Mouse (Mus musculus) right cerebral cortex, postnatal 10 days (tissue): ENCODE measurements at regions not wholly inside any gene's neighbourhood (a gene's known extent, or its start where the extent isn't known, plus 50 kb on each side); places are given as distances from the start of the nearest gene placed in this dataset.
"Not testable (repeated sequence)": the region's sequence is repeated elsewhere in the genome, so short reads cannot be mapped to it uniquely, and the experiment has no call there.

Experiments
- DNase-seq, 2 experiments: peaks; one replicate each; pipeline ENCODE4 v3.0.0; 2021; ENCODE audit warnings: low spot score in 2 of 2

GRCm38 (mm10) chr2:78020516-78020915 lies 74.3 kb upstream of the Cwc22 start:
- no peak for DNase-seq

- DNase-seq, result no peak
These were observed 73.7 kb upstream of the Cwc22 start for GRCm38 (mm10) chr2:78019916-78020315.

GRCm38 (mm10) chr2:78012441-78012840 lies 66.3 kb upstream of the Cwc22 start:
- not testable (repeated sequence) for DNase-seq

DNA sequence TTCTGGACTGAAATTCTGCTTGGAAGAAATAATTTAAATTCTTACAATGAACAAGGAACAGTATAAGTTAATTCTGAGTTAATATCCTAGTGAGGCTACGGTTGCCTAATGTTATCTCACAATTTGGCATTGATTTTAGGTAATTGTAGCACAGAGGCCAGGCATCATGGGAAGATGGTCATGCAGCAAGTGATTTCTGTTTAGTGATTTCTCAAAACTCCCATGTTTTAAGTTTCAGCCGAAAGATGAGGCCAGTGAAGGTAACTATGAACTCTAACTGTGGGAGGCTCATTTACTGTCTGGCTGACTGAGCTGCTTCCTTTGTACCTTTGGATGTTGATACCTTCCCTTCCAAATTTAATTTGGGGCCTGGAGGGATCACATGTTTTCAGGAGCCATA lies 65.6 kb upstream of the Cwc22 start:
- DNase-seq, result no peak

DNA sequence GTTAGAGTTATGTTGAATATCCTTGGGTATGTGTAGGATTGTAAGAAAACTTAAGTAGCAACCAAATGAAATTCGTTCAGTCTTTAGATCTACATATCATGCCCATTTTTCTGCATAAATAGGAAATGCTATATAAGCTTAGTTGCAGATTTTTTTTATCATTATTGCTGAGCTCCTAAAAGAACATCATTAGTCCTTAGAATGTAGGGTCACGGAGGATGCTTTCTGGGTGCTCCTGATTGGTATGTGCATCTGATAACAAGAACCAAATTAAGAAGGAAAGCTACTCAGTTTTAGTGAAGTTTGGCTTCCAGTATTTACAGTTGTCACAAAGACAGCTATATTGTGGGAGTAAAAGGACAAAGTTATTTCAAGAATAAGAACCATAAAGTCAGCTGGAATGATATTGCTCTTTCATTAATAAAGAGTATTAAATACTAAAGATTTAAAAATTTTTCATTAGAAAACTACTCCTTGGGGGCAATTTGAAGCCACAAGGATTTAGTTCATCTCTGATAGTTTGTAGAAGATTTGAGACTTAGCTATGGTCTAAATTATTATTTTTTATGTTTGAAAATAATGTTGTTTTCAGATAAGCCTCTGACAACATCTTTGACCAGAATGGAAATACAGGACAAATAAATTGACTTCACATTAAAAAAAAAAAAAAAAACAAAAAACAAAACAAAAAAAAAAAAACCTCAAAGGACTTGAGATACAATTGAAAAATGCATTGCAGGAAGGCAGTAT lies 65.1 kb upstream of the Cwc22 start:
- no peak for DNase-seq

- no peak for DNase-seq
These were observed 64.0 kb upstream of the Cwc22 start for GRCm38 (mm10) chr2:78010066-78010690.

- DNase-seq, result no peak
These were observed 61.9 kb upstream of the Cwc22 start for GRCm38 (mm10) chr2:78008094-78008493.

- no peak for DNase-seq
These were observed 59.3 kb upstream of the Cwc22 start for GRCm38 (mm10) chr2:78005402-78006021.

DNA sequence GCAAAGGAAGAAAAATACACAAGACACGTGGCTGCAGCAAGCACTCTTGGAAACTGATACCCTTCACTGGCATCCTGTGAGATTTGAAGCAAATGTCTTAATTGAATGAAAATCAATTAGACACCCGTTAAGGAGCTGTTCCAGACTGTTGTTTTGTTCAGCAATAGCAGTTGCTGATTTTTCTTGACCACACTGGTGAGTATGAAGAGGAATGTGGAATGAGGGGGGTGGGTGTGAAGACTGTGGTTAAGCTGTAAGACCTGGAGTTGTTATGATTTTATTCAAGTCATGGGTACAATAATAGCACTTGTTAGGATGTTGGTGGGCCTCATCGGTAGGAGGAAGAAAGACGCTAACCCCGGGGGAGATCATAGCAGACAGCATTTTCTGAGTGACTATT lies 58.3 kb upstream of the Cwc22 start:
- DNase-seq, result no peak
